ENCODE assay signal across 8 mouse cellular contexts in genomic region chr1:186721846-186722245, GRCm38 (mm10). TPM values are rescaled to one million over a fixed set of nuclear protein-coding genes. Genes with fewer than 3 reads are reported as not detected.
A peak's percentile ranks its signal among the peaks of the same experiment; 100 is the strongest.
DNase-seq lines count a peak whose midpoint lies in the region; ATAC-seq and TF ChIP-seq lines count a peak whose summit lies in the region.

No protein-coding gene starts in this region.

- no peak for TF ChIP-seq POLR2A in MEL (IDR thresholded peaks at IDR 0.05; ENCODE audit: control insufficient read depth in 1 of 2, insufficient read depth in 1 of 2, low read depth in 1 of 2, low read length in 2 of 2, poor library complexity in 1 of 2)
- TF ChIP-seq POLR2A in cerebellum, adult 2 months (IDR thresholded peaks at IDR 0.05; ENCODE audit: borderline replicate concordance, insufficient read depth, low read length): no peak
- TF ChIP-seq POLR2A in thymus, adult 2 months (IDR thresholded peaks at IDR 0.05; ENCODE audit: control insufficient read depth, extremely low read depth, insufficient read depth, low read length, poor library complexity): no peak

- no peaks in the 10 kb centered on the region for H3K27me3 ChIP-seq in MEL (ENCODE audit: control insufficient read depth in 1 of 2, insufficient read depth in 2 of 2, low read length in 2 of 2)
- H3K27me3 ChIP-seq in cerebellum, adult 2 months (ENCODE audit: control insufficient read depth, insufficient read depth, low read length): no peaks in the 10 kb centered on the region
- no peaks in the 10 kb centered on the region for H3K27me3 ChIP-seq in forebrain, postnatal 0 days (ENCODE audit: insufficient read depth, low read length)
- no peaks in the 10 kb centered on the region for H3K27me3 ChIP-seq in hindbrain, embryonic 11.5 days (ENCODE audit: control insufficient read depth, insufficient read depth, low read length)
- no peaks in the 10 kb centered on the region for H3K27me3 ChIP-seq in lung, embryonic 16.5 days (ENCODE audit: control insufficient read depth, insufficient read depth, low read depth, low read length)
- no peaks in the 10 kb centered on the region for H3K27me3 ChIP-seq in thymus, adult 2 months (ENCODE audit: control insufficient read depth, insufficient read depth, low read length)

- TF ChIP-seq EP300 in MEL (IDR thresholded peaks at IDR 0.05; ENCODE audit: low read depth in 1 of 2, low read length in 2 of 2): no peak

- H3K27ac ChIP-seq in MEL (ENCODE audit: control insufficient read depth, low read depth, low read length): no peak overlapping the region
- H3K27ac ChIP-seq in cerebellum, adult 2 months (ENCODE audit: insufficient read depth, low read length): no peak overlapping the region
- H3K27ac ChIP-seq in forebrain, postnatal 0 days (ENCODE audit: low read depth, low read length): no peak overlapping the region
- no peak overlapping the region for H3K27ac ChIP-seq in hindbrain, embryonic 11.5 days (ENCODE audit: low read depth, low read length)
- H3K27ac ChIP-seq in lung, embryonic 16.5 days (ENCODE audit: low read length): no peak overlapping the region
- no peak overlapping the region for H3K27ac ChIP-seq in thymus, adult 2 months (ENCODE audit: control insufficient read depth, insufficient read depth, low read length)

- H3K79me2 ChIP-seq in MEL (ENCODE audit: control insufficient read depth, insufficient read depth, low read length, poor library complexity): peaks cover 14% of the 10 kb centered on the region

- H3K9me3 ChIP-seq in MEL (replicated peaks; ENCODE audit: insufficient read depth, low read length): no peaks in the 10 kb centered on the region
- H3K9me3 ChIP-seq in forebrain, postnatal 0 days (ENCODE audit: low read length): no peaks in the 10 kb centered on the region
- no peaks in the 10 kb centered on the region for H3K9me3 ChIP-seq in hindbrain, embryonic 11.5 days (ENCODE audit: control insufficient read depth, low read length)
- H3K9me3 ChIP-seq in lung, embryonic 16.5 days (ENCODE audit: control insufficient read depth, low read length): no peaks in the 10 kb centered on the region

- no peak overlapping the region for H3K4me2 ChIP-seq in forebrain, postnatal 0 days (ENCODE audit: low read depth)
- no peak overlapping the region for H3K4me2 ChIP-seq in hindbrain, embryonic 11.5 days (replicated peaks; ENCODE audit: low read depth, low read length)
- no peak overlapping the region for H3K4me2 ChIP-seq in lung, embryonic 16.5 days (ENCODE audit: low read depth, low read length)

- peaks cover 0 to 10% of the 10 kb centered on the region in 2 experiments; a peak in 2 of 4 replicates for H3K36me3 ChIP-seq in MEL (ENCODE audit: control insufficient read depth in 1 of 2, insufficient read depth in 2 of 2, low read length in 2 of 2)
- peaks cover 20% of the 10 kb centered on the region for H3K36me3 ChIP-seq in forebrain, postnatal 0 days (ENCODE audit: insufficient read depth)
- 0 out of 2 replicates have a peak, but pooled peaks cover 2% of the 10 kb centered on the region for H3K36me3 ChIP-seq in hindbrain, embryonic 11.5 days (ENCODE audit: control insufficient read depth, insufficient read depth, low read length)
- H3K36me3 ChIP-seq in lung, embryonic 16.5 days (ENCODE audit: control insufficient read depth, insufficient read depth, low read length): peaks cover 7% of the 10 kb centered on the region
- peaks cover 5% of the 10 kb centered on the region; the same call in 1 of the 2 replicates for H3K36me3 ChIP-seq in thymus, adult 2 months (ENCODE audit: control insufficient read depth, insufficient read depth, low read length)

- peak; percentile 84 for DNase-seq in MEL (ENCODE audit: low read depth, low spot score)
- DNase-seq in cerebellum, adult 2 months: peak; percentile 63 to 84
- peak; percentile 92 for DNase-seq in forebrain, postnatal 0 days
- peak; percentile 94 for DNase-seq in hindbrain, embryonic 11.5 days (ENCODE audit: low spot score)
- DNase-seq in layer of hippocampus, adult 9-11 months: peak; percentile 61
- DNase-seq in ovary, postnatal 10 days (ENCODE audit: low spot score): peak; percentile 77
- DNase-seq in thymus, adult 2 months: peak; percentile 78

- peak; percentile 50 for TF ChIP-seq RAD21 in MEL (IDR thresholded peaks at IDR 0.05; ENCODE audit: low read depth, low read length)

- 25% methylated on average over 12 of the region's 12 CpGs for WGBS in cerebellum, adult 2 months
- WGBS in forebrain, postnatal 0 days: 35% methylated on average over 12 of the region's 12 CpGs
- 40% methylated on average over 12 of the region's 12 CpGs for WGBS in hindbrain, embryonic 11.5 days
- 25% methylated on average over 12 of the region's 12 CpGs for WGBS in lung, embryonic 16.5 days
- WGBS in thymus, adult 2 months: 44% methylated on average over 12 of the region's 12 CpGs

- peak; percentile 80 to 98 (median 84) for TF ChIP-seq CTCF in MEL (IDR thresholded peaks at IDR 0.05 in 2 of 3, conservative IDR thresholded peaks at IDR 0.05 in 1 of 3; ENCODE audit: control insufficient read depth in 1 of 3, insufficient read depth in 1 of 3, low read depth in 2 of 3, low read length in 3 of 3, poor library complexity in 1 of 3, severe bottlenecking in 1 of 3)
- TF ChIP-seq CTCF in cerebellum, adult 2 months (IDR thresholded peaks at IDR 0.05; ENCODE audit: borderline replicate concordance, insufficient read depth, low read depth, low read length): peak; percentile 99
- TF ChIP-seq CTCF in forebrain, postnatal 0 days (IDR thresholded peaks at IDR 0.05; ENCODE audit: low read depth): peak; percentile 99
- TF ChIP-seq CTCF in thymus, adult 2 months (IDR thresholded peaks at IDR 0.05; ENCODE audit: borderline replicate concordance, control insufficient read depth, extremely low read depth, insufficient read depth, low read length, poor library complexity): peak; percentile 81; the same call in 1 of the 2 replicates

- ATAC-seq in forebrain, postnatal 0 days: peak; percentile 66
- peak; percentile 61; the same call in 1 of the 2 replicates for ATAC-seq in hindbrain, embryonic 11.5 days (ENCODE audit: low FRiP score)
- peak; percentile 74 for ATAC-seq in lung, embryonic 16.5 days (ENCODE audit: low read depth)

- no peak overlapping the region for H3K4me3 ChIP-seq in MEL (ENCODE audit: control insufficient read depth in 1 of 2, insufficient read depth in 1 of 2, low read depth in 2 of 2, low read length in 2 of 2)
- H3K4me3 ChIP-seq in cerebellum, adult 2 months (replicated peaks; ENCODE audit: insufficient read depth, low read depth, low read length): no peak overlapping the region
- H3K4me3 ChIP-seq in forebrain, postnatal 0 days (ENCODE audit: low read depth, low read length): no peak overlapping the region
- H3K4me3 ChIP-seq in hindbrain, embryonic 11.5 days (ENCODE audit: low read depth, low read length): no peak overlapping the region
- no peak overlapping the region for H3K4me3 ChIP-seq in lung, embryonic 16.5 days (ENCODE audit: low read length)
- no peak overlapping the region for H3K4me3 ChIP-seq in thymus, adult 2 months (ENCODE audit: control insufficient read depth, insufficient read depth, low read length)

- H3K4me1 ChIP-seq in MEL (ENCODE audit: control insufficient read depth in 1 of 2, insufficient read depth in 2 of 2, low read length in 2 of 2): no peaks in the 10 kb centered on the region
- H3K4me1 ChIP-seq in cerebellum, adult 2 months (ENCODE audit: control insufficient read depth, insufficient read depth, low read length): no peaks in the 10 kb centered on the region
- no peaks in the 10 kb centered on the region for H3K4me1 ChIP-seq in forebrain, postnatal 0 days (ENCODE audit: insufficient read depth)
- H3K4me1 ChIP-seq in hindbrain, embryonic 11.5 days (replicated peaks; ENCODE audit: control insufficient read depth, insufficient read depth, low read length): no peaks in the 10 kb centered on the region
- H3K4me1 ChIP-seq in lung, embryonic 16.5 days (replicated peaks; ENCODE audit: control insufficient read depth, insufficient read depth, low read length): peaks cover 5% of the 10 kb centered on the region
- H3K4me1 ChIP-seq in thymus, adult 2 months (replicated peaks; ENCODE audit: control insufficient read depth, insufficient read depth, low read length): no peaks in the 10 kb centered on the region

- H3K9ac ChIP-seq in MEL (ENCODE audit: control insufficient read depth, low read depth, low read length, poor library complexity, severe bottlenecking): no peak overlapping the region
- no peak overlapping the region for H3K9ac ChIP-seq in forebrain, postnatal 0 days
- no peak overlapping the region for H3K9ac ChIP-seq in hindbrain, embryonic 11.5 days (ENCODE audit: low read depth, low read length)
- no peak overlapping the region for H3K9ac ChIP-seq in lung, embryonic 16.5 days (ENCODE audit: low read length)

TF ChIP-seq in MEL, 35 proteins besides CTCF, POLR2A, EP300 and RAD21 (continues in another document):
- no peak for TF ChIP-seq RCOR1 (IDR thresholded peaks at IDR 0.05; ENCODE audit: low read depth, low read length)
- peak; percentile 31; the same call in 1 of the 2 replicates for TF ChIP-seq ZC3H11A (IDR thresholded peaks at IDR 0.05; ENCODE audit: low read depth, low read length)
- TF ChIP-seq MAX (IDR thresholded peaks at IDR 0.05; ENCODE audit: low read length): peak; percentile 46; the same call in 1 of the 2 replicates
- TF ChIP-seq SMC3 (IDR thresholded peaks at IDR 0.05; ENCODE audit: low read depth, low read length): peak; percentile 53

RNA-seq across cellular contexts. Expression of gene Tgfb2, which starts 16.1 kb away (rescaled TPM):
- total RNA-seq in MEL (2012; rRNA removed): 0.12 and 0.29 TPM in 2 replicates
- under 1 TPM in 1 of 2 experiments, not detected in 1; 0.19 TPM for polyA plus RNA-seq in MEL (2012; ENCODE audit: insufficient read depth in 1 of 2, insufficient read length in 2 of 2, low read depth in 1 of 2, low replicate concordance in 2 of 2, missing spikeins in 1 of 2)
- polyA plus RNA-seq in cerebellum, adult 2 months (2012; rRNA removed): 3.8 and 4.0 TPM in 2 replicates
- 9.2 and 15.4 TPM in 2 replicates for total RNA-seq in forebrain, postnatal 0 days (2014; rRNA removed)
- 17.2 and 35.8 TPM in 2 replicates for polyA plus RNA-seq in forebrain, postnatal 0 days (2015; fragmentation: Nextera tagmentation; extraction: Ambion mirVana)
- 23.9 and 24.7 TPM in 2 replicates for polyA plus RNA-seq in hindbrain, embryonic 11.5 days (2014; fragmentation: Nextera tagmentation; extraction: Ambion mirVana)
- 102 and 106 TPM in 2 replicates for polyA plus RNA-seq in lung, embryonic 16.5 days (2015; fragmentation: Nextera tagmentation; extraction: Ambion mirVana)
- 0.78 and 0.89 TPM in 2 replicates for polyA plus RNA-seq in thymus, adult 2 months (2012; rRNA removed)

RNA-seq across cellular contexts. Expression of gene Rrp15, which starts 27.3 kb away (rescaled TPM):
- 124 and 130 TPM in 2 replicates for total RNA-seq in MEL (2012; rRNA removed)
- 100 to 1,000 TPM in 1 of 2 experiments, not detected in 1; 142 TPM for polyA plus RNA-seq in MEL (2012; ENCODE audit: insufficient read depth in 1 of 2, insufficient read length in 2 of 2, low read depth in 1 of 2, low replicate concordance in 2 of 2, missing spikeins in 1 of 2)
- polyA plus RNA-seq in cerebellum, adult 2 months (2012; rRNA removed): 10.7 and 12.2 TPM in 2 replicates
- total RNA-seq in forebrain, postnatal 0 days (2014; rRNA removed): 26.4 and 31.2 TPM in 2 replicates
- polyA plus RNA-seq in forebrain, postnatal 0 days (2015; fragmentation: Nextera tagmentation; extraction: Ambion mirVana): 24.2 and 25.2 TPM in 2 replicates
- 63.1 and 70.8 TPM in 2 replicates for polyA plus RNA-seq in hindbrain, embryonic 11.5 days (2014; fragmentation: Nextera tagmentation; extraction: Ambion mirVana)
- 50.8 and 56.4 TPM in 2 replicates for polyA plus RNA-seq in lung, embryonic 16.5 days (2015; fragmentation: Nextera tagmentation; extraction: Ambion mirVana)
- 3.2 and 3.3 TPM in 2 replicates for polyA plus RNA-seq in thymus, adult 2 months (2012; rRNA removed)
